Mouse (Mus musculus): ENCODE measurements around the gene Id1.
A peak's percentile ranks its signal among the peaks of the same experiment; 100 is the strongest.

The Id1 gene

DNA sequence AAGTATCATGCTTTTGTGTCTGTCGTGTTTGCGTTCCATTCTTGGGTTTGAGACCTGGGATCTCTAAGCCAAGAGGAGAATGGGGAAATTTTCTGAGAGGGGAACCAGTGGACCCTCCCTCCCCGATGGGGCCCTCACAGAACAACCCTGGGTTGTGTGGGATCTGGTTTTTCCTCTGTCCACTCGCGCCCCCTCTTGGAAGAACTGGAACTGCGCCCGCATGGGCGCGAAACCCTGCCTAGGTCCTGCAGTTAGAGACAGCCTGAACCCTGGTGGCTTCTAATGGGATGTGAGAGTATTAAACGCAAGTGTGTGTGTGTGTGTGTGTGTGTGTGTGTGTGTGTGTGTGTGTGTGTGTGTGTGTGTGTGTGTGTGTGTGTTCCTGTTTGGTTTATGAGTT lies 6.4 kb downstream of the Id1 start:
- peak; percentile 75 for DNase-seq (ENCODE audit: low read depth, low spot score)

DNA sequence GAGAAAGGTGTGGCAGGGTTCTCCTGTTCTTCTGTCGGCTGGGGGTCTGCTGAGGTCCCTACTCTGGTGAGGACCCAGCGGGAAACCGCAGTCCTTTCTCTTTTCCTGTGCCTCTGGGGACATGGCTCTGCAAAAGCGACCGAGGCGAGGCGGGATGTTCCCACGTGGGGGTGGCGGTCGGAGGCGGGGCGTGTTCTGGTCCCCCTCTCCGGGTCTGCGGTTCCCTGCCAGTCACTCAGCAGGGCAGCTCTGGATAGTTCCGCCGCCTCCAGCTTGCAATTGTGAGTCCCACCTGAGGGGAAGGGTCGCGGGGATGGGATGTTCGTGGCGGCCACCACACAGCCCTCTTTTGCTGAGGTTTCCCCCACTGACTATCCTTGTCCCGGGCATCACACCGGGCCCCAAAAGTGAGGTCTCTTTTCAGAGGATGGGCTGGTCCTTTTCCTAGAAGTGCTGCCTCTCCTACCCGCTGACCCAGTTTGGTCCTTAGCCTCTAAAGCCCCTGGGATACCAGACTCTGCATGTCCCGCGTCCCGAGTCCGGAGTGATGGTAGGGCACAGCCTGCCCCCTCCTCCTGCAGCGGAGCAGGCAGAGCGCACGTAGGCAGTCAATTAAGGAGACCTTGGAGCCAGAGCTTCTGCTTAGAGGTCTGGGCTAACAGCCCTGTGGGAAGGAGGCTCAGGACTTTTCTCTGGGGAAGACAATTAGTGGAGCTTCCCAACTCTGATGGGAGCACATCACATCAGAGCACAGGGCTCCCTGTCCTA lies 18.1 kb downstream of the Id1 start, which contains the start of gene Cox4i2:
TSS of gene Cox4i2 (plus strand) at position 230 of the 768 bp plus-strand sequence.
- DNase-seq (ENCODE audit: low read depth, low spot score) = no peak

GRCm38 (mm10) chr2:152756474-152757393 lies 20.7 kb downstream of the Id1 start:
- peak; percentile 65 for DNase-seq (ENCODE audit: low read depth, low spot score)

DNA sequence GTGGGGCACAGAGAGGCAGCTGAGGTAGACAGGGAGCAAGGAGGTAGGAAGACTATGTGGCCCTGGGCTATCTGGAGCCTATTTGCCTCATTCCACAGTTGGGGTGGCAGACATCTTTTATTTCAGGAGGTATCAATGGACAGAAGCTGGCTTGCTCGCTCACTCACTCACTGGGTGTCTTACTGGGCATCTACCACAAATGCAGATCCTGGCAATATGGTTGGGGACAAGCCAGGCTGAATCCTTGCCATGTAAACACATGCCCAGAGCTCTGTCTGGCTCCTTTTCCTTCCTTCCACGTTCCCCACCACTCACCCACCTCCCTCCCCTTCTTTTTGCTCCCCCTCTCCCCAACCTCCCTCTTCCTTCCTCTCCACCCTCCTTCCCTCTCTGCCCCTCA lies 21.4 kb downstream of the Id1 start:
- no peak for DNase-seq (ENCODE audit: low read depth, low spot score)

DNA sequence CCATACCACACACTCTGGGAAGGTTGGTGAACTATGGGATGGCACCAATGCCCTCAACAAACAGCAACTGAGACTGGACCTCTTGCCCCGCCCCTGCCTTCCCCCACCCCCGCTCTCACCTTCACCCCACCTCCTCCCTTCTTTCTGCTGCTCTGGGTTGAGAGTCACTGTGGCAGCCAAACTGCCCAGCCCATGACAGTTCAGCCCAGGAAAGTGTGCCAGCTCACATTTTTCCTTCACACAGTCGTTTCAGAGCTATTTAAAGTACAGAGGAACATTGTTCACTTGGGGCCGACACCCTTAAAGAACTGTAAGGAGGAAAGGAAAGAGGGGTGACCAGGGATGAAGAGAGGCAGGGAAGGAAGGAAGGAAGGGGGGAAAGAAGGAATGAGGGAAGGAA lies 22.3 kb downstream of the Id1 start:
- no peak for DNase-seq (ENCODE audit: low read depth, low spot score)

- no peak for DNase-seq (ENCODE audit: low read depth, low spot score)
Observed at GRCm38 (mm10) chr2:152763310-152763709, 27.3 kb downstream of the Id1 start.

DNA sequence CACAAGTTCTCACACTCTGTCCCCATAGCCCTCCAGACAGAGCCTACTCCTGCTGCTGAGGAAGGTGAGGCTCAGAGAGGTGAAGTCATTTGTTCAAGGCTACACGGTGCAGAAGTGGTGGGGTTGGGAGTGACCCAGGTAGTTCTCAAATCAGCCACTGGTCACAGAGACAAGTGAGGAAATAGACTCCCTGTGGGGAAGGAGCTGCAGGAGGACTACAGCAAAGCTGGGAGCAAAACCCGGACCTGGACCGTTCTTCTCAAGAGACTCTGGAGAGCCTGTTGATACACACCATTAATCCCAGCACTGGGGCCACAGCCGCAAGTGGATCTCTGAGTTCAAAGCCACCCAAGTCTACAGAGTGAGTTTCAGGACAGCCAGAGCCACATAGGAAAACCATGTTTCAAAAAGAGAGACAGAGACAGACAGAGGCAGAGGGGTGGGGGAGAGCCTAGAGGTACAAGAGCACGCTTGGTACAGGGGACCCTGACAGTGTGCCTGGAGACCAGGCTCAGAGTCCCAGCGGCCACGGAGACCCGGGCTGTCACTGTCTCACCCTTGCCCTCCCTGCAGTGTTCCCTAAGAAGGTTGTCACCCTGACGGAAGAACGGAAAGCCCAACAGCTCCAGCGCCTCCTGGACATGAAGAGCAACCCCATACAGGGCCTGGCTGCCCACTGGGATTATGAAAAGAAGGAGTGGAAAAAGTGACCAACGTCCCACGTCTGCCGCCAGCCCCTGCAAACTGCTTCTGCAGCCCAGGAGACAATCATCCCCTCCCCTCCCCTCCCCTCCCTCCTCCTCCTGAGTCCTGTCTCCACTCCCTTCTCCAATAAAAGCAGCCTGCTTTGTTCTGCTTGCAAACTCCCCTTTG lies 28.4 kb downstream of the Id1 start:
- no peak for DNase-seq (ENCODE audit: low read depth, low spot score)

GRCm38 (mm10) chr2:152765045-152765674 lies 29.1 kb downstream of the Id1 start:
- DNase-seq (ENCODE audit: low read depth, low spot score) = no peak

DNA sequence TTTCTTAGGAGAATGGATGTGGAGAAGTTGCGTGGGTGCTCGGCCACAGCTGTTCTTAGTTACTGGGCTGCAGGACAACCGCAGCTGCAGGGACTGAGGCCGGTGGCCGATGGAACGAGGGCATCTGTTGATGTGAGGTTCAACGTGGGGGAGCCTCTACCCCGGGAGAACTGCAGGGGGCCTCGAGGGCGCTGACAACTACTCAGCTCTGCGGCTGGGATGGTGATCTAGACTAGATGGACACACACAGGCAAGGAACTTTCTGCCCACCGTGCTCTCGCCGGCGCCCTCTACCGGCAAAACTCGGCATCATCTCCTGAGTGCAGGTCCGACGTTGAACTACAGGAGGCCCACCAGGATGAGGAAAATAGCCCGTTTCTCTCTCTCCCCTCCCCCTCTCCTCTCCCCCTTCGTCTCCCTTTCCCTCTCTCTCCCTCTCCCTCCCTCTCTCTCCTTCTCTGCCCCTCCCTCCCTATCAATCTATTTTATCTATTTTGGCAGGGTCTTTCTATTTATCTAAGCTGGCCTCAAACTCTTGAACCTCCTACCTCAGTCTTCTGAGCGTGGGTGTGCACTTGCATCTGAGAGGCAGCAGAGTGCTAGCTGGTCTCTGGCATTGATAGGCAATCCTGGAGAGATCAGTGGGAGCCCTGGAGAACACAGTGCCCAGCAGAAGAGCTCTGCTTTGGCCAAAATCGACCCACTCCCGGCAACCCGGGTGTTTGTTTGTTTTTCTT lies 30.5 kb downstream of the Id1 start:
- peak; percentile 75 for DNase-seq (ENCODE audit: low read depth, low spot score)

DNA sequence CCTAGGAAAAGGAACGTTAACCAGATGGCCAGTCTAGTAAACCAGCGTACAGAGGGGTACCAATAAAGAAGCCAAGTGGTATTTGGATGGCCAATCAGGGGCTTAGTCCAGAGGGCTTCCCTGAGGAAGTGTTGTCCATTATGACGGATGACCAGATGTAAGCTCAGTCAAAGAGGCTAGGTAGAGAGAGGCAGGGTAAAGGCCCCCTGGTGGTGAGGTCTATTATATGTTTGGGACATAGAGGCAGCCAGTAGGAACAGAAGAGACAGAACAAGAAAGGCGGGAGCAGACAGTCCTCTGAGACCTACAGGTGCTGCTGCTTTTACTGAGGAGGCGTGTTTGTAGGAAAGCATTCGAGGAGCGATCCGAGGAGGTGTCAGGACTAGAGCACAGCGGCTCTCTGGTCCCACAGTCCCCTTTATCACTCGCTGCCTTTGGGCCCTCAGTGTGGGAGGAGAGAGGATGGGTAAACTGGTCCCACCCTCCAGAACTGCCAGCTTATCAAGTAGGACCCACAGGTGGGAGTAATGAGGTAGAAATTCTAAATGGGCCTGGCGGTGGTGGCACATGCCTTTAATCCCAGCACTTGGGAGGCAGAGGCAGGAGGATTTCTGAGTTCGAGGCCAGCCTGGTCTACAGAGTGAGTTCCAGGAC lies 31.7 kb downstream of the Id1 start:
- DNase-seq (ENCODE audit: low read depth, low spot score) = peak; percentile 65

GRCm38 (mm10) chr2:152769677-152770076 lies 33.6 kb downstream of the Id1 start:
- peak; percentile 5 for DNase-seq (ENCODE audit: low read depth, low spot score)

DNA sequence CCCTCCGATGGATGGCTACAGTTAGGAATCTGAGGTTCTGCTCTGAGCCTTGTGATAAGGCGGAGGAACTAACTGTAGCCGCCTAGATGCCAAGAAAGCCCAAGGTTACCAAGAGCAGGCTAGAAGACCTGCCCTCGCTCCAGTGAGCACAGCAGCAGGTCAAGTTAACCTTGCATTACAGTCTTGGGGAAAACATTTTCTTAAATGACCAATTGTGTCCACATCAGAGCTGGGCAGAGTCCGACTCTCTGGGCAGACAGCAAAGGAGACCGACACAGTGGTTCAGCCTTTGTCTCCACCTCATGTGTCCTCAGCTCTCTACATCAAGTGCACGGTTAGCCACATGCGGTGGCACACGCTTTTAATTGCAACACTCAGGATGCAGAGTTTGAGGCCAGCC lies 35.5 kb downstream of the Id1 start:
- DNase-seq (ENCODE audit: low read depth, low spot score) = no peak

GRCm38 (mm10) chr2:152772231-152772630 lies 36.2 kb downstream of the Id1 start:
- DNase-seq (ENCODE audit: low read depth, low spot score) = no peak

GRCm38 (mm10) chr2:152775357-152775756 lies 39.3 kb downstream of the Id1 start:
- peak; percentile 39 for DNase-seq (ENCODE audit: low read depth, low spot score)

- DNase-seq (ENCODE audit: low read depth, low spot score) = no peak
Observed at GRCm38 (mm10) chr2:152776019-152776418, 40.0 kb downstream of the Id1 start.

DNA sequence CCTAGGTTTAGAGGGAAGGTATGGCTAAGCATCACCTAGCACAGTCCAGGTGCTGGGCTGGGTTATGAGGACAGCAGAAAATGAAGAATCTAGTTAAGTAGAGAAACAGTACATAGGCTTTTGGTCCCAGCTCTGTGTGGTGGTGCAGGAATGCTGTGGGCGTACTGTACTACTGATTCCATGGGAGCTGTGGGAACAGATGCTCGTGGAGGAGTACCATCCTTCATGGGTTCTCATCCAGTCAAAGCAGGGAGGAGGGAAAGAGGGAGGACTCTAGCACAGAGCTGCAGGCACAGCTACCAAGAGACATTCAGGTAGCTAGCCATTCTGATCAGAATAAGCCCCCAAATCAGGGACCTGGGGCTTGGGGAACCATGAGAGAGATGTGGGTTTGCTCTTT lies 40.4 kb downstream of the Id1 start:
- no peak for DNase-seq (ENCODE audit: low read depth, low spot score)

DNA sequence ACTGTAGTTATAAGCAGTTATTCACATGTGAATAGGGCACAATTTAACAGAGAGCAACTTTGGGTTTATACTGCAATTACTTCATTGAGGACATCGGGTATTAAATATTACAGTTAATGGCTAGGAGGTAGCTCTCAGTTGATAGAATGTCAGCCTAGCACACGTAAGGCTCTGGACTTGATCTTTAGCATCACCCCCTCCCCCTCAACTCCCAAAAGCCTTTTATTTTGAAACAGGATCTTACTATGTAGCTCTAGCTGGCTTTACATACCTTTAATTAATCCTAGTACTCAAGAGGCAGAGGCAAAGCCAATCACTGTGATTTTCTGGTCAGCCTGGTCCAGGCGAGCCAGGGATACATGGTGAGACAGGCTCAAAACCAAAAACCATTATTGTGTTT lies 41.0 kb downstream of the Id1 start:
- no peak for DNase-seq (ENCODE audit: low read depth, low spot score)

DNA sequence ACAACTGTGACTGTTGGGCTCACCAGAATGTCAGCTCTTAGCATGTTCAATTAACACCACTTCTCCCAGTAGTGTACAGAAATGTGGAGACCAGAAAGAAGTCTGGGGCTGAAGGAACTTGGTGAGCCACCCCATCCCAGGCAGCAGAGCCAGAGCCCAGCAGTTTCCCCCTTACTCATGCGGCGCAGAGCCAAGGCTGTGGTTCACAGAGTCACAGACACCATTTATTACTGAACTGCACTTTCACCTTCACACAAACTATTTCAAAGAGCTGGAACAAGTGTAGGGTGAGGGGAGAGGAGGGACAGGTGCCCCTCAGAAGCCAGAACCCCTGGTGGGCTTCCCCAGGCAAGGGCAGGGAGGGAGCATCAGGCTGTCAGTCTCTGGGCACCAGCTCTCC lies 44.4 kb downstream of the Id1 start:
- no peak for DNase-seq (ENCODE audit: low read depth, low spot score)

GRCm38 (mm10) chr2:152781031-152781711 lies 45.1 kb downstream of the Id1 start:
- DNase-seq (ENCODE audit: low read depth, low spot score) = no peak
